Mouse (Mus musculus): ENCODE data around the gene Rtp2.

Gene Rtp2

DNA sequence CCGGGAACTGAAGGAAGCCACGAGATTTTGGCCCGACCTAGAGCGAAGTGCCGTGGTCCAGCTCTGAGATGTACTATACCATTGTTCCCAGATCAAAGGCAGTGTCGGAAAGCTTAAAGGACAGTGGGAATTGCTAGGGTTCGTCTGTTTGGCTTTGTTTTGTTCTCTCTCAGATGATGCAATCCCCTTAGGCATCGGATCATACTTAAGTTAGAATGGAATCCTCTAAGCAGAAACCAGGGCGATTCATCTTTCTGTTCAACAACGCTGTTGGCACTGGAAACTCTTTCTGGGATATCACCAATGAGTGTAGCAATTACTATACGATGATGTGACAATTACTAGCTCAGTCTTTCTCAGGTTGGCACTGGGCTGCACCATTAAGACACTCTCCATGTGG, at the start of gene Rtp2:
TSS of gene Rtp2 (minus strand) at position 101 of the 400 bp plus-strand sequence.
- DNase-seq (ENCODE audit: low spot score) = no peak

DNA sequence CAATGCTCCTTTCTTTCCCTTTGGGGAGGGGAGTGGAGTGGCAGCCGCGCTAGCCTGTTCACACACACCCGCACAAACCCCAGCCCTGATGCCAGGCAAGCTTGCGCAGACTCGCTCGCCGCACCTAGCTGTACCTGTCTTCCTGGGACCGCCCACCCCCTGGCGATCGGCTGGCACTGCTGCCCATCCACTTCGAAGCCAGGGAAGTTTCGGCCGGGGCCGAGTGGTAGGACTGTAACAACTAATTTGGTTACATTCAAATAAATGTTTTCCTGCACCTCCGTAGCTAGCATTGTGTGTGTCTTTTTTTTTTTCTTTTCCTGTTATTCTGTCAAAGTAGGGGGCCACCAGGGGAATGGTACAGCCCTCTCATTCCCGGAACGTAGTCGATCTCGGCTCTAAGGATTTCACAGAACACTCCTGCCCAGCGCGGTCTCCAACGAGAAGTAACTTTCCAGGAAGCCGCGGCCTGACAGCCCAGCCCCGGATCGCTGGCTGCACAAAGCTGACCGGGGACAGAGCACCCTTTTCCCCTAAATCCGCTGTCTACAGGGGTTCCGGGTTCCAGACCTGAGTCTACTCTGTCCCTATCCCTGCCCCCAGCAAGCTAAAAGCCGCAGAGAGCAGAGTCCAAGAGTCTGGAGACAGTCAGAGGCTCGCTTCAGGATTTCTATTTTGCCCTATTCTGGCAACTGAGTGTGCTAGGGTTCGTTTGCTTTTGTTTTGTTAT, 49.0 kb upstream of the Rtp2 start:
- DNase-seq (ENCODE audit: low spot score) = peak; percentile 24

DNA sequence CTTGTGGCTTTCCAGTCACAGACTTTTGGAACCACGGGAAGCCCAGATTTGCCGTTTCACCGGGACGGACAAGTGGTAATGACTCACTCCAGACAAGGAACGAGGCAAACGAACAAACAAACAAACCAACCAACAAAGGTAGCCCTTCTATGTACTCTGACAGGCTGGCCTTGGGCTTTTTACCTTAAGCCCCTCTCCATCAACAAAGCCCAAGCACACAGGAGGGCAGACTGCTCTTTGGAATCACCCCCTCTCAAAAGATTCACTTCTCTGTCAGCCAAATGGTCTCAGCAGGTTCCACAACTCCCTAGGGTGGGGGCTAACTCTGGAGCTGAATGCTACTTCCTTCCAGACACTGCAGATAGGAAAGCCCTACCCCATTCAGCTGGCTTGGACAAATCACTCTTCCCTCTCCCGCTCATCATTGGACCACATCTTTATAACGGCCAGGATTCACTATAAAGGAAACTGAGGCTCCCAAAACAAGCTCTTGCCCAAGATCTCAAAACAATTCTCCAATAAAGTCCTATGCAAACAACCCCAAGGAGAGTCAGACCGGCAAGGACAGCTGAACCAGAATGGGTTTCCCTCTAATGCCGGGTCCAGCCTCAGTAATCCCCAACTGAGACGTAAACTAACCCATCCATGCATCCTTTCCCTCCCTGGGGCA, 48.1 kb upstream of the Rtp2 start:
- DNase-seq (ENCODE audit: low spot score) = no peak

DNA sequence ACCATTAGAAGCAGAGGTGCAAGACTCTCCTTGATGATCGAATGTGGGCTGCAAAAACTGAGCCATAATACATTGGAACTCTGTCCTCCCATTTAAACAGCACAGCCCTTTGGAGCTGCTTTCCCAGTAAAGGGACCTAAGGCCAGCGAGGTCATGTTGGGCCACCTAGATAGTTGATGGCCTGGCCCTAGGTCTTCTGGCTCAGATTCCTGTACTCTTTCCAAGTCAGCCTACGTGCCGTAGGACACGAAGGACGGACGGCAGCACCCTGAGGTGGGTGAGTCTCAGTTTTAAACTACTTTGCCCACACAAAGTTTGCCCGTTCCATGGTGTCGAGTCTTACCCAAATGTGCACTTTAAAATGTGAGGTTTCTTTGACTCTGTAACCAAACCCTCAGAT, 47.3 kb upstream of the Rtp2 start:
- DNase-seq (ENCODE audit: low spot score) = no peak

DNA sequence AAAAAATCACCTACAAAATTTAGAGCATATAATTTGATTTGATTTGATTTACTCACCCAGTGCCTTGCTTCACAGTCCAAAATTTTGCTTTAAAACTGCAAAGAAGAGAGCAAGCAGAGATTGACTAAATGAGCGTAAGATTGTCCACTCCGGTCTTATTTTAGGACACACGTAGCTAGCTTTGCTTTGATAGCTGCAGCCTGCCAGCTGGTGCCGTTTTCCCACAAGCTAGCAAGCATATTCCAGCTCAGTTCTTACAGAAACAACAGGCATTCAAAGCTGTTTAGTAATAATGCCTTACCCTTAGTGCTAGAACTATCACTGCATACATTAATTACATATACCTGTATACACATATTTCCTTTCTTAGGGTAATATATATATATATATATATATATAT, 46.3 kb upstream of the Rtp2 start:
- DNase-seq (ENCODE audit: low spot score) = no peak

DNA sequence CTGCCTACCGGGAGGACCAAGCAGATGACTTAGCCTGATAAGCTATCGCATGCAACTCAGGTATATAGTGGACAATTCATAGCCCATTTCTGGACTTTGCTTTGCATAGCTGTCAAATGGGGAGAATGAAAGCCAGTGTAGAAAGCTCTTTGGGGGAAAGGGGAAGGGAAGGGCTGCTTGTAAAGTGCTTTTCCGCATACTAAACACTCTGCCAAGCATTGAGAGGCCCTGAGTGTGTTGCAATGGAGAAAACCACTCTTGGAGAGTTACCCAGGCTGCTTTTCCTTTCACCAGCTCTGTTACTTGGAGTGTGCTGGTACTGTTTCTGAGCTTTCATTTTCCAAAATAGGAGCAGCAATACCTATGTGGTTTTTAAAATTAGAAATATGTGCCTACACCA, 45.5 kb upstream of the Rtp2 start:
- DNase-seq (ENCODE audit: low spot score) = no peak

DNA sequence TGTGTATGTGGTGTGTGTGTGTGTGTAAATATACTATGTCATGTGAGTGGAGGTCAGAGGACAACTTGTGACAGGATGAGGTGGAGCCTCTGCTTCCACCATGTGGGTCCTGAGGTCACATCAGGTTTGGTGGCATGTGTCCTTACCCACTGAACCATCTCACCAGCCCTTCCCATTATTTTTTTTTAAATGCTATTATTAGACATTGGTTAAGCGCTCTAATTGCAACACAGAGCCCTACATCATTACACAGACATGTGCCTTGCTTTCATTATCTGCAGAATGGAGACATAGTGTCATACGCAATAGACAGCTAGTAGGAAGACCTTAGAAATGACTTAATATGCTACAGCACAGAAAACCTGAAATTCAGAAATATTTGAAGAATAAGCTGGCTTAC, 44.0 kb upstream of the Rtp2 start:
- DNase-seq (ENCODE audit: low spot score) = no peak

DNA sequence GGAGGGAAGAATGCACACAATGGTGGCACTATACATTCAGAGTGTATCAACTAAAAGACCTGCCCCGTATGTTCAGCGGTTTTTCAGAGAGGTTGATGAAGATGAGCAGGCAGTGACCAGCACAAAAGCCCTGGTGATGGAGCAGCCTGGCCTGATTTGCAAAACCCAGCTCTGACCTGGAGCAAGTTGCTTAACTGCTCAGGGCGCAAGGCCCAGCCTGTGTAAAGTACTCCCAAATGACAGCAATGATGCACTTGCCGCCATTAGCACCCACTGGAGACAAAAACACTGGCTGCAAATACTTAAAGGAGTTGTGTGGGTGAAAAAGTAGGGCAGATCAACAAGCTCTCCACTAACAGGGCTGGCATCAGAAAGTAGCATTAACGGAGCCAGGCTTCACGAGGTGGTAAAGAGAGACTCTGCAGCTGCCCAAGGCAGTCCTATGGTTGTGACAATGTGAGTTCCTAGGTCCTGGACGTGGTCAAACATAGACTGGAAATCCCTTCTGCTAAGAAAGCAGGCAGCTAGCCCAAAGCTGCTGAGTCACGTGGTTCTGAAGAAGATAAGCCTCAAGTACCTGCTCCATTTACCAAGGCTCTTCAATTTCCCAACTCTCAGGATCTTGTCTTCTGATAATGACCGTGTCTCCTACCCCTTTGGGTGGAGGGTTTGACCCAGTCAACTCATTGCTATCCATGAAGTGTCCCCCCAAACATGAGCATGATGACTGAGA, 41.6 kb upstream of the Rtp2 start:
- no peak for DNase-seq (ENCODE audit: low spot score)

DNA sequence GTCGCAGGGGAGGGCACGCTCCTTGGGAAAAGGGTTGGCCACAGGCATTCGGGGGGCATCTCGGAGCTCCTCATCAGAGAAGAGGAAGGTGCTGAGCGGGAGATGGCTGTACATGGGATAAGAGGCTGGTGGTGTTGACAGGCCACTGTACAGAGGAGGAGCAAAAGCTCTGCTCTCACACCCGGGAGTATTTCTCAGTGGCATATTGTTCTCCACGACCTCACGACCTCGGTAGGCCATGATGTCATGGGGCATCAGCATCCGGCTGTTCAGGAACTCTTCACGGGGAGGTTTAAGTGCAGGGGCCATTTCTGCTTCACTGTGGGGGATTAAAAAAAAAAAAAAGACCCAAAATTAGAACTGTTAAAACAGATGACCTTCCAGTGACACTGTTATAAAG, 40.7 kb upstream of the Rtp2 start:
- DNase-seq (ENCODE audit: low spot score) = no peak

DNA sequence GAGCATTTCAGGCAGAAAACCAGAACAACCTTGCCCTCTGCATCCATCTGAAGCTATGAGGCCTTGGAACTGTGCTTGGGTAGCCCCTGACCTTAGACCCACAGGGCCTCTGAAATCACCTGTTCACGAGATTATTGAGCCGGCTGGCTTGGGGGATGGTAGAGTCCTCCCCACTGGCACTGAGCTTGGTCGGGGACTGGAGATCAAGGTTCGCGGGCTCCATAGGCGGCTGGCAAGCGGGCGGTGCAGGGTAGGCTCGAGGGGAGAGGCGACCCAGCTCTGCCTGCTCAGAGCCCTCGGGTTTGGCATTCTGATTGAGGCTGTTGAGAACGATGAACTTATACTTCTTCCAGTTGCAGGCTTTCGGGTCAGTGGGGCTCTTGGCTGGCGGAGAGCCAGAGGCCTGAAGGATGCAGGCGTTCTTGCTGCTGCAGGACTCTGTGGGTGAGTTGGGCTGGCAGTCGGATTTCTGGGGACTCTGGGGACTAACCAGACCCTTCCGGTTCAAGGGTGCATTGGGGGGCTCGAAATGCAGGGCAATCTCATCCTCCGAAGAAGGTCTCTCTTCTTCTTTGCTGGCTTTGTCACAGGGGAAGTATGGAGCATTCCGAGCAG, 40.0 kb upstream of the Rtp2 start:
- DNase-seq (ENCODE audit: low spot score) = no peak

DNA sequence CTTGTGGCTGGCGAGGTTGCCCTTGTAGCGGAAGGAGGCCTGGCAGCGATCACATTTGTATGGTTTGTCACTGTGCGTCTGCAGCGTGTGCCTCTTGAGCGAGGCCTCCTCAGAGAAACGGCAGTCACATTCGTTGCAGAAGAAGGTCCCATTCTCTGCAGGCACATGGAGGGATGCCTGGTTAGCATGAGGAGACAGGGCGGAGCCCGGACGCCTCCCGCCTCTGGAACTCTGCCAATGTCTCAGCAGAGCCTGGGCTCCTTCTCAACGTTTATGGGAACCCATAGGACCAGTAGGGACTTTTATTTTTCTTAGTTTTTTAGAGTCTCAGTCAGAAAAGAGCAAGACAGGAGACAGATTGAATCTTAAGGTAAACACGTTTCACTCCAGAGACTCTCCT, 37.7 kb upstream of the Rtp2 start:
- DNase-seq (ENCODE audit: low spot score) = no peak

DNA sequence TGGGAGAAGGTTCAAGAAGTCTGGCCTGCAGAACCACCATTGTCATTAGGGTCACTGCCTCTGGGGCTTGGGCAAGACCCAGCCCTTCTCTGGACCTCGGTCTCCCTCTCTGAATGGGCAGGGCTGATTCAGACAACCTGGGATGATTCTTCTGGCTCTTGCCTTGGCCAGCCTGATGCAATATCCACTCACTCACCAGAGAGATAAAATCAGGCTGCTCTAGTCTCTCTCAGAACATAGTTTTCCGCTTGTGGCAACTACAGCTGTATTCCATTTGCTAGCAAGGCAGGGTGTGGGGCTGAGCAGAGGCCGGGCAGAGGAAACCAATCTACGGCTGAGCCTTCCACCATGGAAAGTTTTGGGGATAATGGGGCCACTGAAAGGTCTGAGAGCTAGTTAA, 36.7 kb upstream of the Rtp2 start:
- DNase-seq (ENCODE audit: low spot score) = no peak

DNA sequence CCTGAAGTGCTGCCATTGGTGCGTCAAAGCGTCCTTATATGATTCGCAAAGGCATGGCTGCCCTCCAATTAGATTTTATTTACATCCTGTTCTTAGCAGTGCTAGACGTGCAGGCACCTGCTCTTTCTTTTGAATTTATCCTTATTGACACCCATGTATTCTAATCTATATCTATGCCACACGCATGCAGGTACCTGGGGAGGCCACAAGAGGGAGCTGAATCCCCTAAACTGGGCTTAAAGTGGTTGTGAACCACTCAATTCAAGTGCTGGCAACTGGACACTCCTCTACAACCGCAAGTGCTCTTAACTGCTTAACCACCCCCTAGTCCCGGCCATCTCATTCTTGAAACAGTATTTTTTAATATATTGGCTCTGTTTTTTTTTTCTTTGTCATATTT, 35.1 kb upstream of the Rtp2 start:
- DNase-seq (ENCODE audit: low spot score) = no peak

DNA sequence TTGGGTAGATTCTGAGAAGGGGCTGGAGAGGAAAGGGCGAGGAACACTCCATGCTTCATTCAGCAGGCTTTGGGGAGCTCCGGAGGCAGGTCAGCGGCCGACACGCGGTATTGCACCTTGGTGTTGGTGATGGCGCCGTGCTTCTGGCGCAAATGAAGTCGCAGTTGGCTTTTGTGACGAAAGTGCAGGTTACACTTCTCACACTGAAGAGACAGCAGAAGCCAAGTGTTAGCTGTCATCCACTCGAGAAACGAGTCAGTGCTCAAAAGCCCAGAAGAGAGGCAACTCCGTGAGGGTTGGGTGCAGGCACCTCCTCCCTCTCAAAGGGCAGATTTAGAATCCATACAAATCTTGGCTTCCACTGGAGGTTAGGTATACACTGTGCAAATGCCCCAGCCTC, 33.9 kb upstream of the Rtp2 start:
- DNase-seq (ENCODE audit: low spot score) = no peak

DNA sequence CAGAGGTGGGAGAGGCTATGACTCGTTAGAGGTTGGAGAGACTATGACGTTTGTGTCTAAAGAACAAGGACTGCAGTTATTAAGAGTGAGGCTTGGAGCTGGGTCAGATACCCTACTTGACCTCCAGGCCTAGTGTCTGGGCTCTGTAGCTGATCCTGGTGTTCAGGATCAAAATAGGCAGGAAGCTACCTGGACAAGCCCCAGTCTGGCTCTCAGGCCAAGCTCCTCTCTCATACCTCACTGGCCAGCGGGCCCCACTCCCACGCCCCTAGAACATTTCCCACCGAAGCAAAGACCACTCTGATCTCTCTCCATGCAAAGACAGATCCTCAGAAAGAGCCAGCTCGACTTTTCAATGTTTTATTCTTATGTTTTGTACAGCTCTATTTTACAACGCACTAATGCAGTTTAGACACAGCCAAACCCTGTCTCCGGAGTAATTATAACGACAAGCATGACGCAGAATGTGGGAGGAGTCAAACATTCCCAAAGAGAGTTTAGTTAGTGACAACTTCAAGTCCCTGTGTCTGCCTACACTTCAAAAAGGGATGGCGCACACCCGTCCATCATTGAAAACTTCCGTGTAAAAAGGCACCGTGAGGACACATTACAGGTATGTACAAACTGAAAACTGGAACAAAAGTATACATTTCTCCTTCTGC, 32.6 kb upstream of the Rtp2 start:
- no peak for DNase-seq (ENCODE audit: low spot score)

DNA sequence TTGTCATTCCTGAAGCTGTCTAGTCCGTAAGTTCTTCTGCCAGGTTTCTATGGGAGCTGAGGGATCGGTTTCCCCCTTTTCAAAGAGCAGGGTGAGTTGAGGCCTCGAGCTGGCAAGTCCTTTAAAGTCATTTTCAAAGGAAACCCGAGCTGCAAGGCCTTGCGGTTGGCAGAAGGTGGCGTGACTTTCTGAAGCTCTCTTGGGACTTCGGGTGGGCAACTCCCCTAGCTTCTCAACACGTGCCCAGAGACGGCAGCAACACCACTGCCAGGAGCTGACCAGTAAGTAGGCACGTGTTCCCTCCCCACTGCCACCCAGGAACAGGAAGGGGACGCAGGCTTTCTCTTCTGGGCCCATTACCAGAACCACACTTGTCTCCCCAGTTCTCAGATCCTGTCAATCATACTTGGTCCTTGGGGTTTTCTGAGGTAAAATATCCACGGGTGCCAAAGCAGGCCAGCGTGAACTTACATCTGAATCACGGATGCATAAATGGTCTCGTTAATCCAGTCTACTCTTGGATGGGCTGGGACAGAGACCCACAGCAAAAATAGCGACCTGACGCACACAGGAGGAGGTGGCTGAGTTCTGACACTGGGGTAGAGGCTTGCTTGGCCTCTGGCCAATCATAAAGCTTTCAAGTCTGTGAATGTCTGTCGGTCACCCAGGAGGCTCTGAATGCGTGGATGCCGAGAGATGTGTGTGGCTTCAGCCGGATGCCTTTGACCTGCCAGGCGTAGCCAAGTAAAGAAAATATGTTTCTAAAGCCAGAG, 31.9 kb upstream of the Rtp2 start:
- DNase-seq (ENCODE audit: low spot score) = no peak

DNA sequence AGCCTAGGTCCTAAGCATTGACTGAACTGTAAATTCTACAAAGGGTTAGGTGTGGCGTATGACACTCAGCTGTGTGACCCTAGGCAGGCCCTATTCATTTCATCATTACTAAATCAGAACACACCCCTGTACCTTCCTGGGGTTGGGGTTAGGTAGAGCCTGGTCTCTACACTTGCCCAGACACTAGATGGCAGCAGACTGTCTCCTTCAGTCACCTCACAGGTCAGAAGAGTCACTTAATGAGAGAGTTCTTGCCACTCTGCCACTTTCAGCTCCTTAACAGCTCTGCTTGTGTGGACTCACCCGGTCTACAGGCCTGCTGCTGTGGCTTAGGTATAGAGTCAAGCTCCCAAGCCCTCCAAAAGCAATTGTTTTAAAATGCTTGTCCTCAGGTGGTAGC, 30.2 kb upstream of the Rtp2 start:
- DNase-seq (ENCODE audit: low spot score) = no peak

DNA sequence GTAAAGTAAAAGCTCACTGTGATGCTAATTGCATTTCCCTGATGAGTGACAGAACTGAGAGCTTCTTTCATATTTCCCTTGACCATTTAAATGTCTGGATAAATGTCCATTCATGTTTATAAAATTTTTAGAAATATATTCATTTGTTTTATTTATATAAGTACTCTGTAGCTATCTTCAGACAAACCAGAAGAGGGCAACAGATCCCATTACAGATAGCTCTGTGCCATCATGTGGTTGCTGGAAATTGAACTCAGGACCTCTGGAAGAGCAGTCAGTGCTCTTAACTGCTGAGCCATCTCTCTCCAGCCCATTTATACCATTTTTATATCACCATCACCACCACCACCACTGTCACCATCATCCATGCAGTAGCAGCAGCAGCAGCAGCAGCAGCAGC, 26.7 kb upstream of the Rtp2 start:
- DNase-seq (ENCODE audit: low spot score) = no peak

DNA sequence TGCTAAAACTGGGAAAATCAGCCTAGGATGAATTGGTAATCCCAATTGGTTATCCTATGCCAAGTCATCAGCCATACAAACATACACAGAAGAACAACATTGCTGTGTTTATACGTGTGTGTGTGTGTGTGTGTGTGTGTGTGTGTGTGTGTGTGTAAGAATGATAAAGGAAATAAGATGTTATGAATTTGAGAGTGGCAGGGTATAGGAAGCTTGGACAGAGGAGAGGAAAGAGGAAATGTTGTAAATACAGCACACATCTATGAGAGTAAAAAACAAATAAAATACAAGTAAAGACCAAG, 21.7 kb upstream of the Rtp2 start:
- DNase-seq (ENCODE audit: low spot score) = no peak

DNA sequence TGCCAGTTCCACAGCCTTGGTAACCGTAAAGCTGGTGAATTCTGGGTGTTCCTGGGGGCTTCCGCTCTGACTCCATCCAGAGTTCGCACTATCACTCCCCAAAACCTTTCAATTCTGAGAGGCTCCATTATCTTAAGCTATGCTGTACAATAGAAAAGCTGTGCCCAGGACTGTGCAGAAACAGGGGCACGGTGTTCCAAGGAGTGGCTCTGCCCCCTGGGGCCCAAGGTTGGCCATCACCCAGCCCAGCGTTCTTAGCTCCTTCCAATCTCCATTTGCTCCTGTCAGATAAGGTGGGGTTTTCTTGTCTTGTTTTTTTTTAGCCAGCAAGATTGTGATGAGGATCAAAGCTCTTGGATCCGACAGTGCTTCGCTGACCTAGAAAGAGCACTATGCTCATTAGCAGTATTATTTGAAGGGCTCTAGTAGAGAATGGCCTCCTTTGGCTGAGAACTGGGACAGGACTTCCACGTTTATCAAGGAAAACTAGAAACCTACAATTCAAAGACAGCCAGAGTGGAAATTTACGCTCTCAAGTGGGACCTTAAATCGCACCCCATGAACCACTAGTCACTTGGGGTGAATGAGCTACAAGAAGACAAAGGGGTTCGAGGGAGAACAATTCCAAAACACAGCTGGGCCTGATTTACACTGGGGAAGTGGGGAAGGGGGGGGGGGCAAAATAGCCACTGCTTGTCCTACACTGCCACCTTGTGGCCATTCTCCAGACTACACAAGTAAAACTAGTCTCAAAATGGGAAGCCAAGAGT, 21.2 kb upstream of the Rtp2 start:
- DNase-seq (ENCODE audit: low spot score) = peak; percentile 28

DNA sequence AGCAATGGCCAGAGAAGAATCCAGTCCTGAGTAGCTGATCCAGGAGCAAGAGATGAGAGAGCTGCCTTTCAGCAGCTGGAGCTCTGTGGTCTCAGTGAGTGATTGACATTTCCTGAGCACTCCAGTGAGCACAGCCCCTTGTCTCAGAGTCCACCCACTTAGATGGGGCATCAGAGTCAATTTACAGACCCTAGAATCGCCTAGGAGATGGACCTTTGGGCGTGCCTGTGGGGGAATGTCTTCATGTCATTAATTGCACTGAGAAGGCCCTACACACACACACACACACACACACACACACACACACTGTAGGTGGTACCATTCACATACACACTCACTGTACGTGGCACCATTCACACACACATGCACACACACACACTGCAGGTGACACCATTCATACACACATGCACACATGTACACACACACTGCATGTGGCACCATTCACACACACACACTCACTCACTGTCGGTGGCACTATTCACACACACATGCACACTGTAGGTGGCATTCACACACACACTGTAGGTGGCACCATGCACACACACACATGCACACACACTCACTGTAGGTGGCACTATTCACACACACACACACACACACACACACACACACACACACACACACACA, 20.0 kb upstream of the Rtp2 start:
- DNase-seq (ENCODE audit: low spot score) = no peak
